Mouse (Mus musculus) heart, adult 2 months (tissue): Measurements from ENCODE around the gene Zfp277. TPM values are rescaled to one million over a fixed set of nuclear protein-coding genes. Genes with fewer than 3 reads are reported as not detected.

Experiments
- DNase-seq, 2 experiments: peaks; one replicate each; pipeline ENCODE4 v3.0.0; 2021
- H3K27ac ChIP-seq: fragments of 200-600 bp; 2 replicates; pipeline ENCODE4 v1.8.1; 2022
- H3K27me3 ChIP-seq: fragments of 200-500 bp; 2 replicates; pipeline ENCODE4 v1.6.1; 2012; ENCODE audit warnings: mild to moderate bottlenecking, low read length, inconsistent platforms, mixed read lengths; ENCODE audit not compliant: control insufficient read depth, insufficient read depth
- H3K36me3 ChIP-seq: fragments of 200-500 bp; 2 replicates; pipeline ENCODE4 v1.6.1; 2012; ENCODE audit warnings: low read length, inconsistent platforms; ENCODE audit not compliant: control insufficient read depth, insufficient read depth
- H3K4me1 ChIP-seq: fragments of 200-500 bp; 2 replicates; pipeline ENCODE4 v1.6.1; 2011; ENCODE audit warnings: low read length; ENCODE audit not compliant: control insufficient read depth, insufficient read depth
- H3K4me3 ChIP-seq: fragments of 200-600 bp; 2 replicates; pipeline ENCODE4 v1.8.1; 2022
- H3K79me2 ChIP-seq: fragments of 200-500 bp; replicated peaks from 2 replicates; pipeline ENCODE4 v1.6.1; 2012; ENCODE audit warnings: mild to moderate bottlenecking, inconsistent platforms, low read length, moderate library complexity, mixed read lengths; ENCODE audit not compliant: control insufficient read depth, insufficient read depth
- H3K9ac ChIP-seq: fragments of 200-500 bp; 2 replicates; pipeline ENCODE4 v1.6.1; 2012; ENCODE audit warnings: low read depth, mild to moderate bottlenecking, control low read depth, inconsistent platforms, low read length, mixed read lengths
- CTCF ChIP-seq: fragments of 200-600 bp; IDR thresholded peaks from 2 replicates; pipeline ENCODE4 v1.8.1; 2022; ENCODE audit warnings: antibody characterized with exemption, mild to moderate bottlenecking, moderate library complexity
- EP300 ChIP-seq: fragments of 200-500 bp; IDR thresholded peaks from 2 replicates; pipeline ENCODE4 v1.6.1; 2011; ENCODE audit warnings: low read depth, low read length, control low read depth; ENCODE audit not compliant: insufficient read depth
- POLR2A ChIP-seq: fragments of 200-500 bp; IDR thresholded peaks from 2 replicates; pipeline ENCODE4 v1.6.1; 2011; ENCODE audit warnings: mild to moderate bottlenecking, low read depth, low read length, control low read depth; ENCODE audit not compliant: insufficient read depth
- WGBS: fragments of 180-500 bp; shearing (Covaris S2); methylation state at CpG from one replicate; pipeline ENCODE4 v1.1.7; 2018; 5-methylcytosine and 5-hydroxymethylcytosine counted together
- intact Hi-C: fragments of 180-260 bp; cut with DNase I; formaldehyde crosslinking; loops from one replicate; pipeline ENCODE4 v1.15.1; 2025
- polyA plus RNA-seq: library from polyadenylated mRNA; depleted of rRNA; stranded (reverse); fragments of >200 nt; gene quantifications from 2 replicates; pipeline ENCODE4 v1.2.3, GENCODE M21; 2012
- total RNA-seq, 2 experiments: library from RNA; stranded (reverse); gene quantifications; 2 replicates each; pipeline ENCODE4 v1.2.3; 2021

Zfp277 gene
- total and polyA plus RNA-seq, 3 experiments = 5.2 to 10.9 (median 10.6) TPM

DNA sequence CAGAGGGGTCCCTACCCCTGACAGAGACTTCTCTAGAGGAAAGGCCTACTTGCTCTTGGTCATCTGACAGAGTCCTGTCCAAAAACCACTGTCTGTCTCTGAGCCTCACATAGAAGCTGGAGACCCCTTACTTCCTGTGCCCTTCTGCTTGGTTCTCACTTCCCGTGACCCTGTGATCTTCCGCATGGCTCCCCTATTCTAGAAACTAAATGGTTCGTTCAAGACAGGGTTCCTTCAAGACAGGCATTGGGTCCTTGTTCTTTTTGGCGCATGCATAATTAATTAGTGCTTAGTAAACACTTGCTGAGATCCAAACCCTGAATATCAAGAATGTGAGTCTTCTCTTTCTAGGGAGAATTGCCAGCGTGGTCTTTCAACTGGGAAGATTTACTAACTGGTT is 14.6 kb downstream of the Zfp277 start:
- Histone ChIP-seq H3K27me3 (no peaks in the 10 kb centered on the region), H3K9ac (no peak overlapping the region), H3K36me3 (peaks cover 7% of the 10 kb centered on the region), H3K27ac (no peak overlapping the region), H3K4me3 (no peak overlapping the region), H3K4me1 (peaks cover 6% of the 10 kb centered on the region), H3K79me2 (0 out of 2 replicates have a peak, but pooled peaks cover 1% of the 10 kb centered on the region)
- TF ChIP-seq EP300 (no peak), POLR2A (no peak), CTCF (no peak)
- WGBS = 88% methylated on average over 5 of the region's 5 CpGs
- DNase-seq = no peak
- intact Hi-C loops = no loop called here

GRCm38 (mm10) chr12:40429976-40430375 is 15.7 kb downstream of the Zfp277 start:
- TF ChIP-seq EP300 (no peak), POLR2A (no peak), CTCF (no peak)
- DNase-seq = no peak
- Histone ChIP-seq H3K27me3 (no peaks in the 10 kb centered on the region), H3K9ac (no peak overlapping the region), H3K27ac (no peak overlapping the region), H3K4me3 (no peak overlapping the region), H3K36me3 (peaks cover 7% of the 10 kb centered on the region), H3K79me2 (no peaks in the 10 kb centered on the region), H3K4me1 (peaks cover 6% of the 10 kb centered on the region)
- intact Hi-C loops = no loop called here
- 46% methylated on average over 3 of the region's 3 CpGs for WGBS

DNA sequence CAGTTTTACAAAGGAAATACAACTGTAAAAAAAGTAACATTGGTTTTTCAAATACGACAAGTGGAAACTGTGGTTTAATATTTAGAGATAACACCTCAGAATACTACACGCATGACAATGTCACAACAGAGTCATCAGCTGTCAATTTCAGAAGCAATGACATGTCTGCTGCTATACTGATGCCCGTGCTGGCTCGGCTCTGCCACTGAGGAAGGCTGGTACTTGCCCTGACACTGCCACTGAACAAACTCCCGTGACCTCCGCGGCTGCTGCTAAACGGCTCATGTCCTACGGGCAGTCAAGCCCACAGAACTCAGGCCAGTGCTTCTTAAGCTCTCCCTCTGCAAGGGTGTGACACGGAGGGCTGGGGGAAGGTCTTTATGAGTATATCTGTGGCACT is 18.1 kb downstream of the Zfp277 start:
- Histone ChIP-seq H3K9ac (no peak overlapping the region), H3K27me3 (no peaks in the 10 kb centered on the region), H3K27ac (no peak overlapping the region), H3K36me3 (peaks cover 7% of the 10 kb centered on the region), H3K4me1 (peaks cover 6% of the 10 kb centered on the region), H3K79me2 (no peaks in the 10 kb centered on the region; the same call in 1 of the 2 replicates), H3K4me3 (no peak overlapping the region)
- 92% methylated on average over 10 of the region's 10 CpGs for WGBS
- intact Hi-C loops = no loop called here
- DNase-seq = no peak
- TF ChIP-seq CTCF (no peak), EP300 (no peak), POLR2A (no peak)

DNA sequence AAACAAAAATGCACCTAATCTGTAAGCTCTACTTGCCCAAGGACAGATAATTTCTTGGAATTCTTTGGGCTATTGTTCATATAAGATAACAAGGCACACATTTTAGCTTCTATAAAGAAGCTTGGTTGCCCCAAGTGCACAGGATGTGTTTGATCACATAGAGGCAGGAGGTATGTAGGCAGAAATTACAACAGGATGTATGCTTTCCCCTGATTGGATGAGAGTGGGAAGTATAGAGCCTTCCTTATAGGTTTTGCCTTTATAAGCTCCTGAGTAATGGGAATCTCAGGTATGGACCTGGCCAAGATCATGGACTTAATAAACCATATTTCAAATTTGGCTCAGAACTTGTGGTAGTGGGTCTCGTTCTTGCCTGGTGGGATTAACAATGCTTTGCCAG is 20.7 kb downstream of the Zfp277 start:
- DNase-seq = no peak
- Histone ChIP-seq H3K27me3 (no peaks in the 10 kb centered on the region), H3K4me3 (no peak overlapping the region), H3K36me3 (no peaks in the 10 kb centered on the region), H3K27ac (no peak overlapping the region), H3K9ac (no peak overlapping the region), H3K79me2 (no peaks in the 10 kb centered on the region; the same call in none of the 2 replicates), H3K4me1 (peaks cover 2% of the 10 kb centered on the region; the same call in 1 of the 2 replicates)
- intact Hi-C loops = no loop called here
- TF ChIP-seq EP300 = no peak
- TF ChIP-seq POLR2A = no peak
- no peak for TF ChIP-seq CTCF
- WGBS = 94% methylated on average over 1 of the region's 1 CpGs

GRCm38 (mm10) chr12:40417257-40417656 is 28.4 kb downstream of the Zfp277 start:
- Histone ChIP-seq H3K27me3 (no peaks in the 10 kb centered on the region), H3K27ac (no peak overlapping the region), H3K79me2 (no peaks in the 10 kb centered on the region; the same call in 1 of the 2 replicates), H3K9ac (no peak overlapping the region), H3K36me3 (peaks cover 18% of the 10 kb centered on the region), H3K4me3 (no peak overlapping the region), H3K4me1 (peaks cover 6% of the 10 kb centered on the region)
- intact Hi-C loops = no loop called here
- TF ChIP-seq POLR2A (no peak), EP300 (no peak)
- 39% methylated on average over 4 of the region's 4 CpGs for WGBS
- no peak for DNase-seq

DNA sequence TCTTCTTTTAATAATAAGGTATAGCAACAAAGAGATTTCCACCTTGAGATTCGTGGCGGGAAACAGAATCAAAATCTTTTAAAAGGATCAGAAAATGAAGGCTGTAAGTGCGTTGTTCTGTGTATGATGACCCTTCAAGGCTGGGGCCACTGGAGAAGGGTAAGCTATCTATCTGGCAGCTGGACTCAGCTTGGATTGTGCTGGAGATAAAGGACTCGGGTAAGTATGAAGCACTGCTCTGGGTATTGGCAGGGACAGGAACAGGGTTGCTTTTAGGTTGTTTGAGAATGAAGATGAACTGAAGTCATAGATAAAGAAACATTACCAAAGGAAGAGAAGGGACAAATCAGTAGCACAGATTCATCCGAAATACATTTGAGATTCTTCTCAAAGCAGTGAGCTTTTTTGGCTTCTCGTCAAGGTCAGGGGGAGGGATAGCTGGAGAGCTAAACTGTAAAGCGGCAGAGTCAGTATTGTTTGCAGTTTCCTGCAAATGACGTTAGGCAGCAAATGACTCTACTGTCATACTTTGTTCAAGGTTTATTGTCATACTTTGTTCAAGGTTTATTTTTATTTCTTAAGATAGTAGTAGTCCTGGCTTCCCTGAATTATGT is 30.3 kb downstream of the Zfp277 start:
- Histone ChIP-seq H3K4me3 (no peak overlapping the region), H3K9ac (no peak overlapping the region), H3K27me3 (no peaks in the 10 kb centered on the region), H3K27ac (peak overlapping the region; percentile 3), H3K79me2 (no peaks in the 10 kb centered on the region), H3K36me3 (peaks cover 18% of the 10 kb centered on the region), H3K4me1 (peaks cover 6% of the 10 kb centered on the region)
- 49% methylated on average over 8 of the region's 8 CpGs for WGBS
- intact Hi-C loops = no loop called here
- TF ChIP-seq EP300 (no peak), CTCF (no peak), POLR2A (no peak)
- no peak for DNase-seq
